Mouse (Mus musculus) T-cell, adult 66 days (primary cell): ENCODE data around the gene Impg2. TPM values are rescaled to one million over a fixed set of nuclear protein-coding genes. Genes with fewer than 3 reads are reported as not detected.

Experiments
- total RNA-seq, 2 experiments: library from RNA; stranded (reverse); gene quantifications; 3 replicates in 1 of 2; 4 replicates in 1 of 2; pipeline ENCODE4 v1.2.4; 2023

Gene Impg2
- total RNA-seq: 1 to 10 TPM; 3.0 to 4.2 TPM

GRCm38 (mm10) chr16:56204051-56204450, at the start of gene Impg2:
TSS of gene Impg2 (plus strand) at chr16:56204313.

Other genes with a start within 250 kb of the Impg2 start
- 1,000 to 10,000 TPM; 1,002 to 1,010 TPM for gene Rpl24, start 238.0 kb upstream of the Impg2 start, total RNA-seq
- gene Zbtb11, start 230.4 kb upstream of the Impg2 start, total RNA-seq: 10 to 100 TPM; 55.3 to 61.6 TPM
- gene Pcnp, start 174.6 kb upstream of the Impg2 start, total RNA-seq: 100 to 1,000 TPM; 107 to 115 TPM
- gene Trmt10c, start 166.5 kb upstream of the Impg2 start, total RNA-seq: 10 to 100 TPM; 20.6 to 20.8 TPM
- 10 to 100 TPM; 91.2 to 97.4 TPM for gene Senp7, start 156.0 kb upstream of the Impg2 start, total RNA-seq